Mouse (Mus musculus) lung, embryonic 14.5 days (tissue): ENCODE measurements around the gene Gja5. TPM values are rescaled to one million over a fixed set of nuclear protein-coding genes. Genes with fewer than 3 reads are reported as not detected.

Experiments used
- ATAC-seq: fragments of 200-750 bp; cut with Nextera tagmentation; 2 replicates; pipeline ENCODE4 v1.8.0; 2017; ENCODE audit warnings: mild to moderate bottlenecking, moderate TSS enrichment, moderate library complexity; ENCODE audit not compliant: insufficient read depth
- DNase-seq: peaks from one replicate; pipeline ENCODE4 v3.0.0-alpha.2; 2015
- H3K27ac ChIP-seq: fragments of 300-500 bp; sonication (generic); 2 replicates; pipeline ENCODE4 v1.5.1; 2014; ENCODE audit warnings: low read depth, mild to moderate bottlenecking, moderate library complexity
- H3K27me3 ChIP-seq: fragments of 300-500 bp; sonication (generic); 2 replicates; pipeline ENCODE4 v1.6.1; 2014; ENCODE audit warnings: low read length, control low read depth; ENCODE audit not compliant: insufficient read depth
- H3K36me3 ChIP-seq: fragments of 300-500 bp; sonication (generic); 2 replicates; pipeline ENCODE4 v1.6.1; 2014; ENCODE audit warnings: control low read depth; ENCODE audit not compliant: insufficient read depth
- H3K4me1 ChIP-seq: fragments of 300-500 bp; sonication (generic); 2 replicates; pipeline ENCODE4 v1.6.1; 2014; ENCODE audit warnings: antibody characterized with exemption, control low read depth; ENCODE audit not compliant: insufficient read depth
- H3K4me2 ChIP-seq: fragments of 300-500 bp; sonication (generic); 2 replicates; pipeline ENCODE4 v1.6.1; 2014; ENCODE audit warnings: mild to moderate bottlenecking
- H3K4me3 ChIP-seq: fragments of 300-500 bp; sonication (generic); 2 replicates; pipeline ENCODE4 v1.5.1; 2014; ENCODE audit warnings: low read depth, low read length
- H3K9ac ChIP-seq: fragments of 300-500 bp; sonication (generic); 2 replicates; pipeline ENCODE4 v1.6.1; 2014
- H3K9me3 ChIP-seq: fragments of 300-500 bp; sonication (generic); 2 replicates; pipeline ENCODE4 v1.6.1; 2016; ENCODE audit warnings: low read depth, low read length, control low read depth
- CTCF ChIP-seq: IDR thresholded peaks from 2 replicates; pipeline ENCODE4 v1.5.1; 2016; ENCODE audit warnings: antibody characterized with exemption, low read depth
- WGBS: fragments of 180-500 bp; shearing (Covaris S2); extraction: QIAGEN DNeasy Blood & Tissue Kit; methylation state at CpG from one replicate; pipeline ENCODE4 v1.1.7; 2014; 5-methylcytosine and 5-hydroxymethylcytosine counted together
- polyA plus RNA-seq: library from polyadenylated mRNA; unstranded; fragments of >200 nt; fragmentation: Nextera tagmentation; extraction: Ambion mirVana; gene quantifications from 2 replicates; pipeline ENCODE4 v1.2.1, GENCODE M21; 2014

Gja5 gene
- polyA plus RNA-seq, 1 experiment from 2014 or later: 6.4 TPM

GRCm38 (mm10) chr3:96872501-96872900, 32.0 kb upstream of the Gja5 start:
- Histone ChIP-seq H3K36me3 (peaks cover 63% of the 10 kb centered on the region), H3K9ac (no peak overlapping the region), H3K4me3 (no peak overlapping the region), H3K27ac (no peak overlapping the region), H3K27me3 (no peaks in the 10 kb centered on the region), H3K4me1 (no peaks in the 10 kb centered on the region), H3K9me3 (no peaks in the 10 kb centered on the region), H3K4me2 (no peak overlapping the region)
- no peak for TF ChIP-seq CTCF
- WGBS: 94% methylated on average over 8 of the region's 8 CpGs
- no peak for DNase-seq
- ATAC-seq: no peak

- Histone ChIP-seq H3K9ac (no peak overlapping the region), H3K4me3 (no peak overlapping the region), H3K27me3 (no peaks in the 10 kb centered on the region), H3K27ac (no peak overlapping the region), H3K4me1 (no peaks in the 10 kb centered on the region), H3K4me2 (no peak overlapping the region), H3K36me3 (peaks cover 49% of the 10 kb centered on the region), H3K9me3 (no peaks in the 10 kb centered on the region)
- 31% methylated on average over 7 of the region's 7 CpGs for WGBS
- no peak for TF ChIP-seq CTCF
- DNase-seq: no peak
- ATAC-seq: no peak
Measured at GRCm38 (mm10) chr3:96874808-96875571, 29.5 kb upstream of the Gja5 start.

- whole genome bisulfite sequencing: 88% methylated on average over 9 of the region's 9 CpGs
- no peak overlapping the region for H3K27ac ChIP-seq
- H3K4me3 ChIP-seq: no peak overlapping the region
- TF ChIP-seq CTCF: no peak
- H3K36me3 ChIP-seq: peaks cover 44% of the 10 kb centered on the region
- no peak for DNase-seq
- H3K9me3 ChIP-seq: no peaks in the 10 kb centered on the region
- no peaks in the 10 kb centered on the region for H3K4me1 ChIP-seq
- ATAC-seq: no peak
- no peak overlapping the region for H3K4me2 ChIP-seq
- H3K9ac ChIP-seq: no peak overlapping the region
- no peaks in the 10 kb centered on the region for H3K27me3 ChIP-seq
Measured at GRCm38 (mm10) chr3:96879536-96879935, 25.0 kb upstream of the Gja5 start.

- H3K27ac ChIP-seq: no peak overlapping the region
- DNase-seq (no peak), ATAC-seq (no peak)
- no peak overlapping the region for H3K4me3 ChIP-seq
- TF ChIP-seq CTCF: no peak
- no peak overlapping the region for H3K4me2 ChIP-seq
- no peaks in the 10 kb centered on the region for H3K27me3 ChIP-seq
- WGBS: 82% methylated on average over 4 of the region's 4 CpGs
- no peak overlapping the region for H3K9ac ChIP-seq
- no peaks in the 10 kb centered on the region for H3K9me3 ChIP-seq
- peaks cover 44% of the 10 kb centered on the region; the same call in 1 of the 2 replicates for H3K36me3 ChIP-seq
- H3K4me1 ChIP-seq: no peaks in the 10 kb centered on the region
Measured at GRCm38 (mm10) chr3:96880385-96880784, 24.1 kb upstream of the Gja5 start.

- TF ChIP-seq CTCF: no peak
- WGBS: 73% methylated on average over 6 of the region's 6 CpGs
- Histone ChIP-seq H3K27ac (no peak overlapping the region), H3K36me3 (peaks cover 45% of the 10 kb centered on the region; the same call in 1 of the 2 replicates), H3K4me3 (no peak overlapping the region), H3K9ac (no peak overlapping the region), H3K4me1 (no peaks in the 10 kb centered on the region), H3K4me2 (no peak overlapping the region), H3K27me3 (no peaks in the 10 kb centered on the region), H3K9me3 (no peaks in the 10 kb centered on the region)
- DNase-seq (no peak), ATAC-seq (no peak)
Measured at GRCm38 (mm10) chr3:96881557-96881956, 22.9 kb upstream of the Gja5 start.

- no peak for DNase-seq
- Histone ChIP-seq H3K9me3 (no peaks in the 10 kb centered on the region), H3K4me3 (no peak overlapping the region), H3K4me1 (no peaks in the 10 kb centered on the region), H3K9ac (no peak overlapping the region), H3K27me3 (no peaks in the 10 kb centered on the region), H3K36me3 (peaks cover 46% of the 10 kb centered on the region; the same call in 1 of the 2 replicates), H3K4me2 (no peak overlapping the region), H3K27ac (no peak overlapping the region)
- TF ChIP-seq CTCF: no peak
- ATAC-seq: no peak
- WGBS: 91% methylated on average over 14 of the region's 14 CpGs
Measured at GRCm38 (mm10) chr3:96882061-96882849, 22.2 kb upstream of the Gja5 start.

- Histone ChIP-seq H3K27ac (no peak overlapping the region), H3K4me1 (no peaks in the 10 kb centered on the region), H3K9me3 (no peaks in the 10 kb centered on the region), H3K36me3 (peaks cover 54% of the 10 kb centered on the region; the same call in 1 of the 2 replicates), H3K4me2 (no peak overlapping the region), H3K4me3 (no peak overlapping the region), H3K9ac (no peak overlapping the region), H3K27me3 (no peaks in the 10 kb centered on the region)
- no peak for TF ChIP-seq CTCF
- DNase-seq (no peak), ATAC-seq (no peak)
- 94% methylated on average over 7 of the region's 7 CpGs for WGBS
Measured at GRCm38 (mm10) chr3:96883690-96884089, 20.8 kb upstream of the Gja5 start.
